Mouse (Mus musculus) ZHBTc4 (cell line): ENCODE results near the gene 1110002E22Rik.

Source experiments
- DNase-seq: peaks from one replicate; pipeline ENCODE4 v3.0.0-alpha.2; 2011; ENCODE audit warnings: low read depth, low spot score

The 1110002E22Rik gene

GRCm38 (mm10) chr3:138064732-138065645, at the start of gene 1110002E22Rik:
Gene 1110002E22Rik (plus strand): TSS chr3:138065052.
- DNase-seq: peak; percentile 9

GRCm38 (mm10) chr3:138016810-138017209, 48.0 kb upstream of the 1110002E22Rik start:
- no peak for DNase-seq

GRCm38 (mm10) chr3:138022003-138022402, 42.8 kb upstream of the 1110002E22Rik start:
- DNase-seq: no peak

GRCm38 (mm10) chr3:138022651-138023050, 42.2 kb upstream of the 1110002E22Rik start:
- DNase-seq: no peak

- no peak for DNase-seq
Observed at GRCm38 (mm10) chr3:138026286-138026685, 38.6 kb upstream of the 1110002E22Rik start.

- DNase-seq: no peak
Observed at GRCm38 (mm10) chr3:138027575-138028362, 37.1 kb upstream of the 1110002E22Rik start.

GRCm38 (mm10) chr3:138029351-138029750, 35.5 kb upstream of the 1110002E22Rik start:
- no peak for DNase-seq

GRCm38 (mm10) chr3:138030563-138030962, 34.3 kb upstream of the 1110002E22Rik start:
- DNase-seq: no peak

GRCm38 (mm10) chr3:138033986-138034385, 30.9 kb upstream of the 1110002E22Rik start:
- DNase-seq: no peak

- no peak for DNase-seq
Observed at GRCm38 (mm10) chr3:138040938-138041337, 23.9 kb upstream of the 1110002E22Rik start.

- peak; percentile 81 for DNase-seq
Observed at GRCm38 (mm10) chr3:138041591-138042301, 23.1 kb upstream of the 1110002E22Rik start.

- DNase-seq: no peak
Observed at GRCm38 (mm10) chr3:138043316-138043715, 21.5 kb upstream of the 1110002E22Rik start.

GRCm38 (mm10) chr3:138049555-138049954, 15.3 kb upstream of the 1110002E22Rik start:
- no peak for DNase-seq

GRCm38 (mm10) chr3:138050772-138051171, 14.1 kb upstream of the 1110002E22Rik start:
- no peak for DNase-seq

- DNase-seq: no peak
Observed at GRCm38 (mm10) chr3:138051431-138051830, 13.4 kb upstream of the 1110002E22Rik start.

- DNase-seq: no peak
Observed at GRCm38 (mm10) chr3:138053969-138054368, 10.9 kb upstream of the 1110002E22Rik start.

- DNase-seq: no peak
Observed at GRCm38 (mm10) chr3:138056976-138057375, 7.9 kb upstream of the 1110002E22Rik start.

GRCm38 (mm10) chr3:138058226-138058625, 6.6 kb upstream of the 1110002E22Rik start:
- DNase-seq: no peak

GRCm38 (mm10) chr3:138060429-138060828, 4.4 kb upstream of the 1110002E22Rik start:
- DNase-seq: no peak

- DNase-seq: no peak
Observed at GRCm38 (mm10) chr3:138061205-138061911, 3.5 kb upstream of the 1110002E22Rik start.

GRCm38 (mm10) chr3:138062673-138063072, 2.2 kb upstream of the 1110002E22Rik start:
- DNase-seq: no peak
